Mouse (Mus musculus) heart, adult 2 months (tissue): Measurements from ENCODE around the gene Crb1.

ENCODE experiments used
- CTCF ChIP-seq: fragments of 200-600 bp; IDR thresholded peaks from 2 replicates; pipeline ENCODE4 v1.8.1; 2022; ENCODE audit warnings: antibody characterized with exemption, mild to moderate bottlenecking, moderate library complexity
- EP300 ChIP-seq: fragments of 200-500 bp; IDR thresholded peaks from 2 replicates; pipeline ENCODE4 v1.6.1; 2011; ENCODE audit warnings: low read depth, low read length, control low read depth; ENCODE audit not compliant: insufficient read depth
- POLR2A ChIP-seq: fragments of 200-500 bp; IDR thresholded peaks from 2 replicates; pipeline ENCODE4 v1.6.1; 2011; ENCODE audit warnings: mild to moderate bottlenecking, low read depth, low read length, control low read depth; ENCODE audit not compliant: insufficient read depth

- TF ChIP-seq CTCF (no peak), POLR2A (no peak), EP300 (no peak)
These were observed 2.1 kb upstream of the Crb1 start for GRCm38 (mm10) chr1:139378861-139379620.
